Mouse (Mus musculus) G1E (cell line): ENCODE data around the gene Gm26566. TPM values are rescaled to one million over a fixed set of nuclear protein-coding genes. Genes with fewer than 3 reads are reported as not detected.
A peak's percentile ranks its signal among the peaks of the same experiment; 100 is the strongest.

ENCODE experiments used
- ATAC-seq: 2 replicates; pipeline ENCODE4 v1.8.0; 2016; ENCODE audit warnings: mild to moderate bottlenecking; ENCODE audit not compliant: insufficient number of reproducible peaks, poor library complexity, low FRiP score, severe bottlenecking; ENCODE audit errors: extremely low read depth
- DNase-seq: peaks from one replicate; pipeline ENCODE4 v3.0.0; 2012; ENCODE audit warnings: low spot score
- H3K27me3 ChIP-seq: 2 replicates; pipeline ENCODE4 v1.6.1; 2012; ENCODE audit warnings: mild to moderate bottlenecking, low read length, inconsistent platforms; ENCODE audit not compliant: insufficient read depth
- H3K36me3 ChIP-seq: replicated peaks from 2 replicates; pipeline ENCODE3; 2012; ENCODE audit warnings: mild to moderate bottlenecking, inconsistent platforms
- H3K4me1 ChIP-seq: 2 replicates; pipeline ENCODE4 v1.6.1; 2012; ENCODE audit warnings: low read depth, low read length, inconsistent platforms, mixed read lengths; ENCODE audit not compliant: insufficient read depth
- H3K4me3 ChIP-seq: 2 replicates; pipeline ENCODE4 v1.5.1; 2012; ENCODE audit warnings: low read depth, mild to moderate bottlenecking, inconsistent platforms, low read length, moderate library complexity, mixed read lengths
- H3K9me3 ChIP-seq: replicated peaks from 2 replicates; pipeline ENCODE4 v1.6.1; 2012; ENCODE audit warnings: inconsistent platforms
- CTCF ChIP-seq: IDR thresholded peaks from 2 replicates; pipeline ENCODE4 v1.5.1; 2012; ENCODE audit warnings: low read depth, low read length, inconsistent platforms, mixed read lengths
- GATA1 ChIP-seq: IDR thresholded peaks from 2 replicates; pipeline ENCODE4 v1.6.1; 2012; ENCODE audit warnings: borderline replicate concordance, low read length, inconsistent platforms, mixed read lengths
- GATA2 ChIP-seq: IDR thresholded peaks from 2 replicates; pipeline ENCODE4 v1.6.1; 2012; ENCODE audit warnings: low read depth, low read length, inconsistent platforms, borderline replicate concordance
- POLR2AphosphoS5 ChIP-seq: IDR thresholded peaks from 2 replicates; pipeline ENCODE4 v1.6.1; 2012; ENCODE audit warnings: low read depth, low read length, inconsistent platforms; ENCODE audit not compliant: insufficient replicate concordance
- TAL1 ChIP-seq: conservative IDR thresholded peaks from 2 replicates; pipeline ENCODE4 v1.6.1; 2012; ENCODE audit warnings: low read depth, low read length, inconsistent platforms, mixed read lengths
- polyA plus RNA-seq: library from polyadenylated mRNA; stranded (reverse); fragments of >175 nt; gene quantifications from 2 replicates; pipeline ENCODE4 v1.2.3, GENCODE M21; 2012
- total RNA-seq, 2 experiments: library from RNA; stranded (forward) in 1 of 2; stranded (reverse) in 1 of 2; fragments of 200-1000 nt in 1 of 2; fragments of >200 nt in 1 of 2; fragmentation: Nextera tagmentation in 1 of 2; gene quantifications; 2 replicates each; pipeline ENCODE4 v1.2.3; 2014 to 2017

Gm26566 gene
- total and polyA plus RNA-seq, 3 experiments, result 0.08 to 0.33 TPM; not detected in 1

DNA sequence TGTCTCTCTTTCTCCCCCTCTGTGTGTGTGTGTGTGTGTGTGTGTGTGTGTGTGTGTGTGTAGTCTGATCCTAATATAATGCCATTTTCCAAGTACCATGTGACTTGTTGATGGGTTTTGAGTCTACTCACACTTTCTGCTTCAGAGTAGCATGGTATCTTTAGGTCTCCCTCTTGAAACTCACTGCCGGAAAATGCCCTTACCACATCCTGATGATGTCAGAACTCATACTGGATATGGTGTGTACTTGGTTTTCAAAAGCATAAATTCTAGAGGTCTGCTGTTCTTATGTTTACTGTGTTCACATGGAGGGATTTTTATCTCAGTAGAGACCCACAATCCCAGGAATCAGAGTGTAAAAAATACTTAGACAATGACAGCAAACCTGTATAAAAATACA, 29.1 kb upstream of the Gm26566 start:
- ATAC-seq (no peak), DNase-seq (no peak)
- Histone ChIP-seq H3K9me3 (no peaks in the 10 kb centered on the region), H3K4me3 (no peak overlapping the region), H3K36me3 (no peaks in the 10 kb centered on the region), H3K4me1 (no peaks in the 10 kb centered on the region), H3K27me3 (peaks cover 7% of the 10 kb centered on the region; the same call in 1 of the 2 replicates)
- TF ChIP-seq GATA2 (no peak), GATA1 (no peak), CTCF (no peak), POLR2AphosphoS5 (no peak), TAL1 (no peak)

DNA sequence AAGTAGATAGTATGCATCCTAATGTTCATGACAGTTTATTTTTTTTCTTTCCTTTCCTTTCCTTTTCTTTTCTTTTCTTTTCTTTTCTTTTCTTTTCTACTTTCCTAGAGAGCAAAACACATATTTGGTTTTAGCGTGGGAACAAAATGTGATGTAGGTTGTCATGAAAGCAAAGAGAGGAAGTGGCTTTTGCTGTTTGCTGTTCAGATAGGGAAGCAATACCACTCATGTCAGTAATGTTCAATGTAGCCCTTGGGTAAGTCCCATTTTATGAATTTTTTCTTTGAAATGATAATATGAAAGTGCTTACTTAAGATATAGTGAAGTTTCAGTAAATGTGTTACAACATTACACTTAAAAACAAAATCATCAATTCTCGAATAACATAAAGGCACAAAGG, 28.2 kb upstream of the Gm26566 start:
- ATAC-seq (no peak), DNase-seq (no peak)
- no peaks in the 10 kb centered on the region for H3K9me3 ChIP-seq
- H3K27me3 ChIP-seq, result peaks cover 12% of the 10 kb centered on the region; the same call in 1 of the 2 replicates
- TF ChIP-seq TAL1 (no peak), GATA1 (no peak), CTCF (no peak)
- H3K4me3 ChIP-seq, result no peak overlapping the region
- no peaks in the 10 kb centered on the region for H3K4me1 ChIP-seq
- no peaks in the 10 kb centered on the region for H3K36me3 ChIP-seq

DNA sequence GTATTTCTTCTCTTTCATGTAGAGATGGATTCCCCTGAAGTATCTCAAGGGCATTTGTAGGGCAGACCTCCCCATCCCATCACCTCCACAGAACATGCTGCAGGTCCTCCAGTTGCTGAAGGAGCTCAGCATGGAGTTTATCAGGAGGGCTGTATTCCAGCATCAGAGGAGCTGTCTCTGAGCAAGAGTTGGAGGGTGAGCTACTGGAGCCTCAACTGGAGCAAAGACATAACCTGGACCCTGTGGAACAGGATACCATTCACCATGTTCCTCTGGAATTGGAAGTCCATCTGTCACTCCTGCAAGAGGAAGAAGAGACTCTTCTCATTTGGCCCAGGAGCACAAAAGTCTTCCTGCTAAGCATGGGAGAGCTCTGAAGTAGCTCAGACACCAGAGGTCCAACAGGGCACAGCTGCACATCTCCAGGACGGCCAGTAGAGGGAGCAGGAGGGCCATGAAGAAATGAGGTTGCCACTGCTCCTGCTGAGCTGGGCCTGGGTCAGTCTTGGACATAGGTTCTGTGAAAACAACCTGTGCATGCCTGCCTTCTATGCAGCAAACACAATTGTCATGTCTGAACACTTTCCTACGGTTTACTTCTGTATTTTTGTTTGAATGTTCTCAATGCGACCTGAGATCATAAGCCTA, 25.2 kb upstream of the Gm26566 start:
- H3K4me1 ChIP-seq, result no peaks in the 10 kb centered on the region
- ATAC-seq, result peak; percentile 72
- no peaks in the 10 kb centered on the region for H3K36me3 ChIP-seq
- no peak overlapping the region for H3K4me3 ChIP-seq
- TF ChIP-seq CTCF (peak; percentile 99), POLR2AphosphoS5 (no peak)
- DNase-seq, result peak; percentile 13
- no peaks in the 10 kb centered on the region for H3K9me3 ChIP-seq
- peaks cover 21% of the 10 kb centered on the region for H3K27me3 ChIP-seq

DNA sequence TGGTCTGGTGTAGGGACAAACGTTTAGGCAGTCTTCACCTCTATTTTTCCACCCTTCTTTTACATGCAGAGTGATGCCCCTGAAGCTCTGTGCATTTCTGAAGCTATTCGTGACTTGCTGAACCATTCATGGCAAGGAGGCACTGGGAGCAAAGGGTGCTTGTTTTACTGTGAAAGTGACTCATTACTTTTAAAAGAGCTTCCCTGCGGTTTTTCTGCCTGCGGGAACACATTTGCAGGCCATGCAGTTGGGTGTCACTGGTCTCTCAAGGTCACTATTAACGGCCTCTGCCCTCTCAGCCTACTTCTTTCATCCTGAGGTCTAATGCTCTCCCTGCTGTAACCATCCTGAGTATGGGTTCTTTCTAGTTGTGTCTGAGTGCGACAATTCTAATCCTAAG, 24.5 kb upstream of the Gm26566 start:
- Histone ChIP-seq H3K4me3 (no peak overlapping the region), H3K36me3 (no peaks in the 10 kb centered on the region), H3K4me1 (no peaks in the 10 kb centered on the region), H3K27me3 (peaks cover 21% of the 10 kb centered on the region), H3K9me3 (no peaks in the 10 kb centered on the region)
- DNase-seq (no peak), ATAC-seq (no peak)
- TF ChIP-seq CTCF (no peak), POLR2AphosphoS5 (no peak), GATA1 (no peak), TAL1 (no peak), GATA2 (no peak)

DNA sequence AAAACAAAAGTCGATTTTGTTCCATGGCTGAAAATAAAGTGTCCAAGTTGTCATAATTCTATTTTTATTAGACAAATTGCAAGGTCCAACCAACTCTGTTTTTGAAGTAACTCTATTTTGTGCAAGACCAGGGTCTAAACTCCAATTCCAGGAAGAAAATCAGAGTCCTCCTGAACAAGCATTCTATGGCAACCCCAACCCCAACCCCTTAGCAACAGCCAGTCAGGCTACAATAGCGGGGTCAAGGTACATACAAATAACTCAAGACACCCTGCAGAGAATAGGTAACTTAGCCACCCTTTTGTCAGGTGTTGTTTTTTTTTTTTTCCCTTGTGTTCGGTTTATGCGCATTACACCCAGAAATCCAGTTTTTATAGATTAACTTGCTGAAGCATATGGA, 23.9 kb upstream of the Gm26566 start:
- Histone ChIP-seq H3K9me3 (no peaks in the 10 kb centered on the region), H3K36me3 (no peaks in the 10 kb centered on the region), H3K4me3 (no peak overlapping the region), H3K4me1 (no peaks in the 10 kb centered on the region), H3K27me3 (peaks cover 23% of the 10 kb centered on the region)
- TF ChIP-seq CTCF (no peak), GATA2 (no peak)
- ATAC-seq, result no peak
- DNase-seq, result no peak

DNA sequence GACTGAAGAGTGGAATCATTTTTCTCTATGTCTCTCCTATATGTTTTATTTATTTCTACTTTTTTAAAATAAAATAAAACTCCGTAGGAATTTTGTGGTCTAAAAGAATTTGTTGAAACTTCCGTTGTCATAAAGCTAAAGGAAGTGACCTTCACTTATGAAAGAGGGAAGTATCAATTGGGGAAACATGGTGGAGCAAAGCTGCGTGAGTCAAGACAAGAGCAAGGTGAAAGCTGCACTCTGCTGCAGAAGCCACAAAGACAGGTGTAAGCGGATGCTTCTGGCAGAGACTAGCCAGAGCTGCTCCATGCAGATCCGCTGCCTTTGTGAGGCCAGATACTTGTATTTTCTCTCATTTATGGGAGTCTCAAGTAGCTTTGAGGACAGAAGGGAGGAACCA, 22.8 kb upstream of the Gm26566 start:
- H3K4me1 ChIP-seq, result no peaks in the 10 kb centered on the region
- H3K36me3 ChIP-seq, result no peaks in the 10 kb centered on the region
- H3K27me3 ChIP-seq, result peaks cover 23% of the 10 kb centered on the region
- no peak for DNase-seq
- TF ChIP-seq GATA2, result no peak
- TF ChIP-seq CTCF, result no peak
- no peak for TF ChIP-seq GATA1
- TF ChIP-seq POLR2AphosphoS5, result no peak
- TF ChIP-seq TAL1, result no peak
- no peaks in the 10 kb centered on the region for H3K9me3 ChIP-seq
- no peak overlapping the region for H3K4me3 ChIP-seq
- ATAC-seq, result no peak

DNA sequence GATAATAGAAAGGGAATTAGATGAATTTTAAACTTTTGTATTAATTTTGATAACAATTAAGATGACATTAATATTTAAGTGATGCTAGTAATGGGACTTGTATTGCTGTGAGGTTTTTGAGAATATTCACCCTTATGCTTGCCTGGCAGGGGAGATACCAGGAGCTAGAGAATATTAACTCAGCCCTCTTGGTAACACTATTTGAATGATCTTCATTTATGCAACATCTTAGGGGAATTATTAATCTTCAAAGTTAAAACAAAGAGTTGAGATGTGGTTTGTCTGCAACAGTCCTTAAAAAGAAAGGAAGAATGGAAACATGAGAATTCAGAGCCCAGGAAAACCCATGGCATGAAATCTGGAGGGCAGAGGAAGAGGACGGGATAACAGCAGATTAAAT, 22.3 kb upstream of the Gm26566 start:
- Histone ChIP-seq H3K4me1 (no peaks in the 10 kb centered on the region), H3K36me3 (no peaks in the 10 kb centered on the region), H3K4me3 (no peak overlapping the region), H3K9me3 (no peaks in the 10 kb centered on the region), H3K27me3 (peaks cover 23% of the 10 kb centered on the region)
- no peak for TF ChIP-seq TAL1
- no peak for TF ChIP-seq GATA2
- no peak for TF ChIP-seq POLR2AphosphoS5
- no peak for TF ChIP-seq CTCF
- no peak for TF ChIP-seq GATA1
- ATAC-seq, result no peak
- DNase-seq, result no peak
